Mouse (Mus musculus) lung, embryonic 16.5 days (tissue): ENCODE measurements around the gene Ccdc148. TPM values are rescaled to one million over a fixed set of nuclear protein-coding genes. Genes with fewer than 3 reads are reported as not detected.

Source experiments
- ATAC-seq: fragments of 200-750 bp; cut with Nextera tagmentation; 2 replicates; pipeline ENCODE4 v1.8.0; 2017; ENCODE audit warnings: low read depth, mild to moderate bottlenecking, moderate library complexity
- H3K27ac ChIP-seq: fragments of 300-500 bp; sonication (generic); 2 replicates; pipeline ENCODE4 v1.5.1; 2014; ENCODE audit warnings: mild to moderate bottlenecking, control low read depth, low read length
- H3K27me3 ChIP-seq: fragments of 300-500 bp; sonication (generic); 2 replicates; pipeline ENCODE4 v1.6.1; 2014; ENCODE audit warnings: low read depth, low read length, mixed read lengths; ENCODE audit not compliant: control insufficient read depth, insufficient read depth
- H3K36me3 ChIP-seq: fragments of 300-500 bp; sonication (generic); 2 replicates; pipeline ENCODE4 v1.6.1; 2014; ENCODE audit warnings: low read length; ENCODE audit not compliant: control insufficient read depth, insufficient read depth
- H3K4me1 ChIP-seq: fragments of 300-500 bp; sonication (generic); replicated peaks from 2 replicates; pipeline ENCODE4 v1.6.1; 2014; ENCODE audit warnings: low read length, mixed read lengths; ENCODE audit not compliant: control insufficient read depth, insufficient read depth
- H3K4me2 ChIP-seq: fragments of 300-500 bp; sonication (generic); 2 replicates; pipeline ENCODE4 v1.6.1; 2014; ENCODE audit warnings: low read depth, low read length, control low read depth
- H3K4me3 ChIP-seq: fragments of 300-500 bp; sonication (generic); 2 replicates; pipeline ENCODE4 v1.5.1; 2014; ENCODE audit warnings: mild to moderate bottlenecking, low read length, control low read depth
- H3K9ac ChIP-seq: fragments of 300-500 bp; sonication (generic); 2 replicates; pipeline ENCODE4 v1.6.1; 2014; ENCODE audit warnings: low read length, control low read depth
- H3K9me3 ChIP-seq: fragments of 300-500 bp; sonication (generic); 2 replicates; pipeline ENCODE4 v1.6.1; 2016; ENCODE audit warnings: low read length; ENCODE audit not compliant: control insufficient read depth
- whole genome bisulfite sequencing: fragments of 180-500 bp; shearing (Covaris S2); extraction: QIAGEN DNeasy Blood & Tissue Kit; methylation state at CpG from one replicate; pipeline ENCODE4 v1.1.7; 2014; 5-methylcytosine and 5-hydroxymethylcytosine counted together
- polyA plus RNA-seq: library from polyadenylated mRNA; unstranded; fragments of >200 nt; fragmentation: Nextera tagmentation; extraction: Ambion mirVana; gene quantifications from 2 replicates; pipeline ENCODE4 v1.2.1, GENCODE M21; 2015

Ccdc148 gene
- polyA plus RNA-seq, 1 experiment from 2014 or later, result 2.1 TPM

DNA sequence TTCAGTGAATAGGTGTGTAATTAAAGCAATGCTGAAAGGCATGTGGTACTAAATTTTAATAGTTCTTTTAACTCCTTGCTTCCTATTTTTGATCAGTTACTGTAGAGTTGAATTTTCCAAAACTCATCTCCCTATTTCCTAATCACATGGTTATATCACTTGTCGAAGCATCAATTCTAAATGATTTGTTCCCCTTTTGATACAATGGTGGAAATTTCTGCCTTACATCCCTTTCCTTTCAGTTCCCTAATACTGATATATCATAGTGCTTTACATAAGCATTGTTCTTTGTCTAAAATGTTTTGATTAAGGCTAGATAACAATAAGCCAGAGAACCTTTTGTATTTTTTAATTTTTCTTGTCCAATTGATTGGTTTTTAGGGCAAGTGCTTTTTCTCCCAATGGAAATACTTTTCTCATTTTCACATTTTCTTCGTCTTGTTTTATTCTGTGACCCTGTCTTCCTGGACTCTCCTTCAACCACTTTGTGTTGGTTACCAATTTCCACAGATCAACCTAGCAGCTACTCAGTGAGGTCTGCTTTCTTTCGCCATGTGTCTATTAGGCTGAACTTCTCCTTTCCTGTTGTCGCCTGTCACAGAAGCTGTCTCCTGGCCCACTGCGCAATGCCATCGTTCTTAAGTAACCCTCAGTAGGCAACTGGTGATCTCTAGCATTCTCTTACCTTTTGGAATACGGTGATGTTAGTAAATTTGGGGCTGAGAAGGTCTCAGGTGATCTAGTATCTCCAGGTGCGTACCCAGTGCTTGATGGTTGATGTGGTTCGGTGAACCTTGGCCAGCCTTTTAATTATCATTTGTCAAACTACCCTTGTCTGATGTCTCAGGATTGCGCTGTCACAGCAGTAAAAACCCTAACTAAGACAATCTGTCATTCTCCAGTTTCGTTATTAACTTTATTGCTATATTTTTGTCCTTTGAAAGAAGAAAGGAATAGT lies 23.9 kb upstream of the Ccdc148 start:
- H3K4me3 ChIP-seq, result no peak overlapping the region
- H3K27ac ChIP-seq, result no peak overlapping the region
- ATAC-seq, result no peak
- H3K9ac ChIP-seq, result no peak overlapping the region
- no peak overlapping the region for H3K4me2 ChIP-seq
- no peaks in the 10 kb centered on the region for H3K9me3 ChIP-seq
- H3K4me1 ChIP-seq, result peaks cover 4% of the 10 kb centered on the region
- H3K36me3 ChIP-seq, result peaks cover 3% of the 10 kb centered on the region; the same call in 1 of the 2 replicates
- H3K27me3 ChIP-seq, result no peaks in the 10 kb centered on the region
- 86% methylated on average over 11 of the region's 11 CpGs for WGBS

DNA sequence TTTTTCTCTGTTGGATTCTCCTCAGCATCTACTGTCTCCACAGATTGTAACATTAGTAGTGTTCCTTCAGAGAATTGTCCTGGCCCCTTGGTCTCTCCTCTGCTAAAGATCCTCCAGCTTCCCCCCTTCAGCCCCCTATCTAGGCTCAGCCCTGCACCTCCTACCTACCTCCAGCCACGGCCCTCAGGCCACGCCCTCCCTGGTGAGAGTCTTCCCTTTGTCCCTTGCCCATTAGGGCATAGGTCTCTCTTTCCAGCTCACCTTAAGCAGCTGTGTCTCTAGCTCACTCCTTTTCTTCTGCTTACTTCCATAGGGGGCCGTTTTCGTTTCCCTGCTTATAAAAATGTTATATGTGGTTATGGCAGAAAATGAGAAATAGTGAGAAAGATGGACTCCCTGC lies 23.1 kb upstream of the Ccdc148 start:
- H3K9ac ChIP-seq, result no peak overlapping the region
- H3K4me3 ChIP-seq, result no peak overlapping the region
- no peak for ATAC-seq
- H3K27me3 ChIP-seq, result no peaks in the 10 kb centered on the region
- no peak overlapping the region for H3K27ac ChIP-seq
- peaks cover 12% of the 10 kb centered on the region for H3K4me1 ChIP-seq
- H3K36me3 ChIP-seq, result peaks cover 3% of the 10 kb centered on the region; the same call in 1 of the 2 replicates
- H3K4me2 ChIP-seq, result no peak overlapping the region
- H3K9me3 ChIP-seq, result no peaks in the 10 kb centered on the region
- WGBS, result 75% methylated on average over 4 of the region's 4 CpGs

DNA sequence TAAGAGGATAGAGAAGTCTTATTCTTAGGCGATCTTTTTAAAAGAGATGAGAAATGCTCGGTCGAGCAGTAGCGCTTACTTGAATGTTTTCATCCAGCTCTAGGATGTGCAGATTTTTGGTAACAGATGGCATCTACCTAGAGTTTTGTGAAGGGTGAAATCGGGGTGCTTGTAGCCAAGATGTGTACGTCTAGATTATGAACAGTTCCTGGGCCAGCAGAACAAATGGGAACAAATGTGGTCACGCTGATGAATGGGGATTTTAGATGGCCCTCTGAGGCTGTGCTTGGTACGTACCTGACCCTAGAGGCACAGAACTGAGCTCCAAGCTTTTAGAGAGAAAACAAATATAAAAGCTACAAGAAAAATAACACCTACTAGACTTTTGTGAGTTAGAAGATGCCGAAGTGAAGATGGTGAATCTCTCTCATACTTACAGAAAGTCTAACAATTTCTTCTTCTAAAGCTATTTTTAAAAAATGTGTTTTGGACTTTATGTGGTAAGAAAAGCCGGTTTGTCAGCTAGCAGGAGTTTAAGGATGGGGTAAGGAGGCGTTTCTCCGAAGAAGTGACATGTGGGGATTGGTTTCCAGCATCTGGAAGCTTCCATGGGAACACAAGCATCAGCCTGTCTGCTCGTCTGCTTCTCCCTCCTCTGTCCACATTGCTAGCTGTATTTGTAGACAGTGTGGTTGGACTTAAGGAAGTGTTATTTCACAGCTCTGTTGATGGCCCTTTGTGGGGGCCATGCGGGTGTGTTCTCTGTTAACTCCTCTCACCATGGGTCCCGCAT lies 21.0 kb upstream of the Ccdc148 start:
- Histone ChIP-seq H3K27ac (no peak overlapping the region), H3K4me2 (no peak overlapping the region), H3K9me3 (no peaks in the 10 kb centered on the region), H3K4me1 (peaks cover 18% of the 10 kb centered on the region), H3K4me3 (no peak overlapping the region), H3K27me3 (no peaks in the 10 kb centered on the region), H3K9ac (no peak overlapping the region), H3K36me3 (no peaks in the 10 kb centered on the region)
- ATAC-seq, result no peak
- 82% methylated on average over 15 of the region's 15 CpGs for WGBS

DNA sequence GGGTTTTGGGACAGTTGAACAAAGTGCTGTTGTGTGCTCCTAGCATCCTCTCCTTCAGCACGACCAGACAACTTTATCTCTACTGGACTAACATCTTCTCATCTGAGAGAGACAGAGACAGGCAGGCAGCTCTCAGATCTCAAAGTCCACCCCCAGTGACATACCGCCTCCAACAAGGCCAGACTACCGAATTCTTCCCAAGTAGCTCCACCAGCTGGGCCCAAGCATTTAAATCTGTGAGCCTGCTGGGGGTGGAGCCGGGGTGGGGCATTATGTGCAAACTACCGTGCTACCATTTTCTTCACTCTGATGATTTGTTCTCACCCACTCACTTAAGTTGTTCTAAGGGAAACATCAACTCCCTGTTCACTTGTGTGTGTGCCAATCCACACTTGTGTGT lies 19.0 kb upstream of the Ccdc148 start:
- Histone ChIP-seq H3K4me3 (no peak overlapping the region), H3K27me3 (no peaks in the 10 kb centered on the region), H3K9me3 (no peaks in the 10 kb centered on the region), H3K27ac (no peak overlapping the region), H3K4me1 (peaks cover 20% of the 10 kb centered on the region), H3K9ac (no peak overlapping the region), H3K36me3 (no peaks in the 10 kb centered on the region), H3K4me2 (no peak overlapping the region)
- 39% methylated on average over 5 of the region's 5 CpGs for WGBS
- ATAC-seq, result no peak

DNA sequence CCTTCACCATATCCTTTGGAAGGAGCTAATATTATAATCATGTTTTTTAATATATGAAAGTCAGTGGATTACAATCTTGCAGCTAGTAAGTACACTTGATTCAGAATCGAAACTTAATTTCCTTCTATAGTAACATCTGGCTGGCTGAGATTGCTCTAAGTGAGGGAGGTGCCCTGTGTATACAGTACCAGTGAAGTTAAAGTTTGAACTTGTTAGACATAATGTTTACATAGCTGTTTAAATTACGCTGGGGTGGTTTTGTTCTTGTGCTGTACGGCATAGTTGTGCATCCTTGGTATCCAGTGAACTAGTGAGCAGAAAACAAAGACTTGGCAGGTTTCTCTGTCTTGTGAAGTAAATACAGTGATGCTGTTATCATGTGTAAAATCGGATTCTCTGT lies 18.5 kb upstream of the Ccdc148 start:
- Histone ChIP-seq H3K36me3 (no peaks in the 10 kb centered on the region), H3K27me3 (no peaks in the 10 kb centered on the region), H3K4me2 (no peak overlapping the region), H3K9ac (no peak overlapping the region), H3K4me1 (peaks cover 25% of the 10 kb centered on the region), H3K4me3 (no peak overlapping the region), H3K27ac (peak overlapping the region; percentile 40; the same call in 1 of the 2 replicates), H3K9me3 (no peaks in the 10 kb centered on the region)
- 20% methylated on average over 4 of the region's 4 CpGs for WGBS
- ATAC-seq, result peak; percentile 51

DNA sequence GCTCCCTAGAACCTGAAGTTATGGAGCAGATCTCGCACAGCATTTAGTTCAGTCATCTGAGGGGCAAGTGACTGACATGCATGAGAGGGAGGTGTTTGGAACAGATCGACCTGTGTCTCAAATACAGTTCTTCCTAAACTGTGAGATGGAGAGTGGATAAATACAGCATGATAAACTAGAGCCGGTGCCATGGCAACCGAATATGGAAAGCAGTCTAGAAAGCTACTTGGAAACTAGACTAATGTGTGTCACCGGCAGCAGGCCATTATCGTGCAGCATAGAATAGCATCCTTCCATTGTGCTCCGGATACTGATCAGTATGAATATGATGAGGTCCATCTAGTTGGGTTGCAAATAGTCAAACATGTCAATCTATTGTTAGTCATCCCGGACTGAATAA lies 17.7 kb upstream of the Ccdc148 start:
- Histone ChIP-seq H3K36me3 (no peaks in the 10 kb centered on the region), H3K27me3 (no peaks in the 10 kb centered on the region), H3K9me3 (no peaks in the 10 kb centered on the region), H3K4me1 (peaks cover 27% of the 10 kb centered on the region), H3K4me2 (no peak overlapping the region), H3K9ac (no peak overlapping the region), H3K27ac (no peak overlapping the region), H3K4me3 (no peak overlapping the region)
- WGBS, result 74% methylated on average over 8 of the region's 8 CpGs
- no peak for ATAC-seq

DNA sequence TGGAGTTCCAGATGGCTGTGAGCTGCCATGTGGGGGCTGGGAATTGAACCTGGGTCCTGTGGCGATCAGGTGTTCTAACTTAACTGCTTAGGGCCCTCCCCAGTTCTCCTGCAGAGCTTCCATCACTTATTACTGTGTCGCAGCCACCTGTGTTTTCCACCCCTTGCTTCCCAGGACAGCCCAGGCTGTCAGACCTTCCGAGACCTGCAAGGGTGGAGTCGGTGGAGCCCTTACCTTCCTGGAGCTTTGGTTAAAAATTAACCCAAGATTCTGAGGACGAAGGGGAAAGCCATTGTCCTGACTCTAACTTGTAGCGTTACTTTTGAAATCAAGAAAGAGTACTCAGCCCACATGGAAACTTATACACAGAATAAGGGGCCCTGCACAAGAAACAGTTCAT lies 15.4 kb upstream of the Ccdc148 start:
- Histone ChIP-seq H3K4me2 (0 out of 2 replicates have a peak overlapping the region, but pooled peaks have one; percentile 13), H3K27ac (peak overlapping the region; percentile 55), H3K4me3 (no peak overlapping the region), H3K36me3 (0 out of 2 replicates have a peak, but pooled peaks cover 2% of the 10 kb centered on the region), H3K9me3 (no peaks in the 10 kb centered on the region), H3K27me3 (no peaks in the 10 kb centered on the region), H3K4me1 (peaks cover 36% of the 10 kb centered on the region), H3K9ac (no peak overlapping the region)
- WGBS, result 64% methylated on average over 6 of the region's 6 CpGs
- peak; percentile 70 for ATAC-seq

DNA sequence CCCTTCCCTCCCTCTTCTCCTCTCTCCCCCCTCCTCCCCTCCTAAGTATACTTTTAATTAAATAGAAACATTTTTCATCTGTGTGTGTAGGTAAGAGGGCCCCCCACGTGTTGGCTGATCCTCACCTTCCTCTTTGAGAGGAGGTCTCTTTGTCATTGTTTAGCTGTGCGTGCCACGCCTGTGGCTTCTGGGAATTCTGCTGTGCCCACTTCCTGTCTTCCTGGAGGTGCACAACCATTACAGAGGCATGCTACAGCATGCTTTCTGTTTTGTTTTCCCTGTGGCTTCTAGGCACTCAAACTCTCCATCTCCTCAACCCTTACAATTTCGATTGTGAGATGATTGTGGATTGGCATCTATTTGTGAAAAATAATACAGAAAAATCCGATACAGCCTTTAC lies 11.1 kb upstream of the Ccdc148 start:
- no peak overlapping the region for H3K4me2 ChIP-seq
- WGBS, result 55% methylated on average over 5 of the region's 5 CpGs
- peaks cover 35% of the 10 kb centered on the region for H3K4me1 ChIP-seq
- H3K9ac ChIP-seq, result no peak overlapping the region
- no peaks in the 10 kb centered on the region for H3K27me3 ChIP-seq
- no peak overlapping the region; the same call in 1 of the 2 replicates for H3K27ac ChIP-seq
- H3K36me3 ChIP-seq, result 0 out of 2 replicates have a peak, but pooled peaks cover 2% of the 10 kb centered on the region
- H3K4me3 ChIP-seq, result no peak overlapping the region
- no peaks in the 10 kb centered on the region for H3K9me3 ChIP-seq
- no peak for ATAC-seq

DNA sequence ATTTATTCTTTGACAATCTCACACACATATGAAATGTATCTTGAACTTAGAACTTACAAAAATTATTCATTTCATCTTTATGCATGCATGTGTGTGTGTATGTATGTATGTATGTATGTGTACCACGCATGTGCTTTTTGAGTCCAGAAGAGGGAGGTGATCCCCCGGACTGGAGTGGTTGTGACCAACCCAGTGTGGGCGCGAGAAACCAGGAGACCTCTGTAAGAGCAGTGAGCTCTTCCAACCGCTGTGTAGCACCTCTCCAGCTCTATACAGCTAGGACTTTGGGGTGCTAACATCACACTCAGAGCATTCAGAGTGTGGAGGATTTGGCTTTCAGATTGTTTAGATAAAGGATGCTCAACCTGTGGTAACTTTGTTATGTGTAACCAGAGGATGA lies 10.1 kb upstream of the Ccdc148 start:
- H3K27ac ChIP-seq, result peak overlapping the region; percentile 66
- no peaks in the 10 kb centered on the region for H3K9me3 ChIP-seq
- no peaks in the 10 kb centered on the region for H3K27me3 ChIP-seq
- H3K36me3 ChIP-seq, result 0 out of 2 replicates have a peak, but pooled peaks cover 2% of the 10 kb centered on the region
- peak; percentile 37; the same call in 1 of the 2 replicates for ATAC-seq
- H3K4me1 ChIP-seq, result peaks cover 34% of the 10 kb centered on the region
- H3K9ac ChIP-seq, result no peak overlapping the region
- H3K4me3 ChIP-seq, result no peak overlapping the region
- 71% methylated on average over 5 of the region's 5 CpGs for WGBS
- H3K4me2 ChIP-seq, result peak overlapping the region; percentile 29; the same call in 1 of the 2 replicates
